In the genomic region with DNA sequence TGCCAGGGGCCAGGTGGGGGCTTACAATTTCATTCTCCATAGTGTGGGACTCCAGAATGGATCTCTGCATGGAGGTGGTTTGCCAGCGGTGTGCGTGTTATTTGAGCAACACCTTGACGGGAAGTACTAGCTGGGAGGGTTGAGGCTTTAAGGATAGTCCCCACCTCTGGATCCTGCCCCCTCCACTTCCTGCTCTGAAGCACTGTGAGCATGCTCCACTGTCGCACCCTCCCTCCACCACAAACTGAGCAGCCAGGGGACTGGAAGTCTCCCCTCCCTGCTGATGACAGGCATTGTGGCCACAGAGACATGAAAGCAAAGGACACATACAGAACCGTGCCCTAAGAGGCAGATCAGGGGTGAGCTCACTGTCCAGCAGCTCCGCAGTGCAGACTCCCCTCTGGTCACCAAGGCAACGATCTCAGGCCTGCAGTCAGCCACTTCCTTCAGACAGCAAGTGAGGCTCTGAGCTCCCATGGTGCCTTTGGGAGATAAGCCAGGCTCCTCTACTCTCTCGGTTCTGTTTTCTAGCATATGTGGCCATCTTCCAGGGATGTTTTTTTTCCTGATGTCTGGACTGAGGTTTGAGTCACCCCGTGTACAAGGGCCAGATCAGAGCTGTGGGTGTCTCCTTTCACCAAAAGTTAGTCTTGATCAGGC, we compare ENCODE assay signal across 8 mouse cellular contexts.
DNase-seq lines count a peak whose midpoint lies in the region; ATAC-seq lines count a peak whose summit lies in the region.

No protein-coding gene starts in this region.

- H3K4me1 ChIP-seq in forebrain, embryonic 13.5 days = peaks cover 17% of the 10 kb centered on the region

- H3K9me3 ChIP-seq in forebrain, embryonic 13.5 days (replicated peaks) = peaks cover 5% of the 10 kb centered on the region; the same call in 1 of the 2 replicates

- peaks cover 10% of the 10 kb centered on the region; the same call in 1 of the 2 replicates for H3K27me3 ChIP-seq in forebrain, embryonic 13.5 days

- ATAC-seq in forebrain, embryonic 13.5 days = 0 out of 2 replicates have a peak, but pooled peaks have one; percentile 36
- ATAC-seq in granulocyte monocyte progenitor cell, adult 5-6 weeks (replicated peaks; ENCODE audit: poor library complexity, severe bottlenecking) = no peak

- H3K36me3 ChIP-seq in forebrain, embryonic 13.5 days (ENCODE audit: poor library complexity, severe bottlenecking) = no peaks in the 10 kb centered on the region

- 31% methylated on average over 9 of the region's 9 CpGs for whole genome bisulfite sequencing in forebrain, embryonic 13.5 days

- no peak overlapping the region for H3K4me3 ChIP-seq in forebrain, embryonic 13.5 days

- H3K27ac ChIP-seq in forebrain, embryonic 13.5 days = no peak overlapping the region

- H3K9ac ChIP-seq in forebrain, embryonic 13.5 days = 0 out of 2 replicates have a peak overlapping the region, but pooled peaks have one; percentile 12

- intact Hi-C loops in heart, postnatal 36 days (cut with DNase I) = loop anchor here (10.0 kb wide), 2 partner anchors 388 to 598 kb away; a partner anchor contains a TSS

- peak; percentile 18 for DNase-seq in ovary, postnatal 14 days (ENCODE audit: low spot score)
- DNase-seq in ovary, adult 18-20 months (ENCODE audit: low spot score) = no peak
- peak; percentile 28 to 44 for DNase-seq in heart, postnatal 36 days
- DNase-seq in neural tube, embryonic 10.5 days (ENCODE audit: extremely low spot score, low spot score) = peak; percentile 36
- DNase-seq in frontal cortex, postnatal 10 days (ENCODE audit: low spot score in 2 of 2) = no peak
- no peak for DNase-seq in frontal cortex, postnatal 25 days (ENCODE audit: low spot score in 2 of 2)

- no peak overlapping the region for H3K4me2 ChIP-seq in forebrain, embryonic 13.5 days

Comparison
In these comparisons a context has a peak if more than half of its experiments do, and no peak if none do; other contexts are left out.
1. DNase-seq: peak in ovary, postnatal 14 days (single experiment), heart, postnatal 36 days (2 of 2) and neural tube, embryonic 10.5 days (single experiment); none in ovary, adult 18-20 months (single experiment), frontal cortex, postnatal 10 days (0 of 2) and frontal cortex, postnatal 25 days (0 of 2).